Mouse (Mus musculus): ENCODE measurements around the gene 6030468B19Rik. TPM values are rescaled to one million over a fixed set of nuclear protein-coding genes. Genes with fewer than 3 reads are reported as not detected.
"Not testable (repeated sequence)": the region's sequence is repeated elsewhere in the genome, so short reads cannot be mapped to it uniquely, and the experiment has no call there.

Gene 6030468B19Rik
- polyA plus RNA-seq, 1 experiment from 2014 or later = not detected

DNA sequence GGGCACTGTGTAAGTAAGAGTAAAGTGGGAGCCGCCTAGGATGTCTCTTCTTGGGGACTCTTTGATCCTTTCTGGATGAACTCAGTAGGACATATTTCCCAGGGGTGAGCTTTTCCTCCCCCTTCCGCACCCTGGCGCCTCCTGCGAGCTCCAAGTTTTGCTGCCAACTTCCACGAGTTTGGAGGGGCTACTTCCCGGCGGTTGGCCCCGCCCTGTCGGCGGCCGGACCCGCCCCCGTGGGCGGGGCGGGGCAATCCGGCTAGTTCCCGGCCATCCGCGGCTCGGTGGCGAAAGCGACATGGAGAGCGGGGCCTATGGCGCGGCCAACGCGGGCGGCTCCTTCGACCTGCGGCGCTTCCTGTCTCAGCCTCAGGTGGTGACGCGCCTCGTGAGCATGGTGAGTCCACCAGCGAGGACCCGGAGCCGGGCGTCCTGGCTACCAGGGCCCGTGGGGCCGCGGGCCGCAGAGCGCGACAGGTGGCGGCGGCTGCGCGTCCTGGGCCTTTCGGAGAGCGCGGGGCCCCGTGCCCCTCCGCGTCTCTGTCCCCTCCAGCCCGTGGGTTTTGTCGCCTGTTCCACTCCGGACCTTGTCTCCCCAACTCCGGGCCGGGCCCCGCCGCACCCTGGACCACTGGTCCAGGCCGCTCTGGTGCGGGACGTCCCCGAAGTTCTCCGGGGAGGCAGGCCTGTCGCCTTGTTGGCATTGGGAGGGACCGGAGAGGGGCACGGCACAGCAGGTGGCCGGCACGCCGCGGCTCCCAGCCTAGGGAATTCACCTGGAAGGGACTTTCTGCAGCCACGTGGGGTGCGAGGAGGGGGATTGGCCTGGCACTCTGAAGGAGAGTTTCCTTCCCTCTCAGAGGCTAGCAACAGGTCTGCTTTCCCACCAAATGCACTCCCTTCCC lies 12.2 kb downstream of the 6030468B19Rik start, which contains the start of the genes Gm20708 and Syngr2:
Gm20708 (plus strand) TSS at position 262 of the 905 bp plus-strand sequence.
Syngr2 (plus strand) TSS at position 262 of the 905 bp plus-strand sequence.
- Histone ChIP-seq H3K4me3 (ENCODE audit: low read length) (peak within 1 kb of the TSS; percentile 69), H3K4me2 (ENCODE audit: low read length) (peak within 1 kb of the TSS; percentile 99), H3K27ac (ENCODE audit: low read depth, low read length) (peak within 1 kb of the TSS; percentile 29; the same call in 1 of the 2 replicates), H3K27me3 (replicated peaks; ENCODE audit: control insufficient read depth, insufficient read depth, low read length) (peaks cover 16% of the 10 kb centered on the region), H3K4me1 (ENCODE audit: control insufficient read depth, insufficient read depth, low read depth, low read length) (peaks cover 12% of the 10 kb centered on the region), H3K9ac (ENCODE audit: low read depth, low read length) (peak within 1 kb of the TSS; percentile 77), H3K9me3 (ENCODE audit: control insufficient read depth, low read length) (no peaks in the 10 kb centered on the region), H3K36me3 (ENCODE audit: control insufficient read depth, insufficient read depth, low read length) (no peaks in the 10 kb centered on the region)
- under 1% methylated on average over 53 of the region's 75 CpGs for WGBS
- ATAC-seq = peak; percentile 71; the same call in 1 of the 2 replicates

DNA sequence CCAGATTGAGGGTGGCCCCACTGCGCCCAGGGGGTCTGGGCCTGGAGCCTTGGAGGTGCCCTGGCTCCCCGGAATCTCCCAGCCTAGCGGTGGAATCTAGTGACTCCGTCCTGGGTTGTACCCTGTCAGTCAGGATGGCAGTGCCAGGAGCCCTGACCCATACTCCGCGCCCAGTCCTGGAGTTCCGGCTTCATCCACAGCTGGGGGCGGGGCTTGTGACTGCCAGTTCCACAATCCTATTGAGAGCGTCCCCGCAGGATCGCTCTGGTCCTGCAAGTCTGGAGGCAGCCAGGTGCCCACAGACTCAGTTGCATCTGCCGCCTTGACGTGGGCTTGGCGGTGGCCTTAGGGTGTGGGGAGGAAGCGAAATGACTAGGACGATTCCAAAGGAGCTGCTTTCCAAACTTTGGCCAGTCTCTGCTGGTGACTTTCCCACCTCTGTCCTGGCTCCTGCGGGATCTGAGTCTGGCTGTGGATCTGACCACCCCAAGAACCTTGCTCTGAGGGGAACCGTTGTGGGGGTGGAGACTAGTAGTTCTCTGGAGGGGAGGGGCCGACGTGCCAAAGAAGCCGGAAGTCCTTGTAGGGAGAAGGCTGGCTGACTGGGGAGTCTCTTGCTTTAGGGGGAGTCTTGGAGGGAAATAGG lies 13.1 kb downstream of the 6030468B19Rik start:
- Histone ChIP-seq H3K4me3 (ENCODE audit: low read length) (peak overlapping the region; percentile 69), H3K4me2 (ENCODE audit: low read length) (peak overlapping the region; percentile 99), H3K27me3 (replicated peaks; ENCODE audit: control insufficient read depth, insufficient read depth, low read length) (peaks cover 16% of the 10 kb centered on the region), H3K9ac (ENCODE audit: low read depth, low read length) (peak overlapping the region; percentile 77), H3K9me3 (ENCODE audit: control insufficient read depth, low read length) (no peaks in the 10 kb centered on the region), H3K27ac (ENCODE audit: low read depth, low read length) (no peak overlapping the region), H3K4me1 (ENCODE audit: control insufficient read depth, insufficient read depth, low read depth, low read length) (peaks cover 12% of the 10 kb centered on the region), H3K36me3 (ENCODE audit: control insufficient read depth, insufficient read depth, low read length) (no peaks in the 10 kb centered on the region)
- WGBS = under 1% methylated on average over 21 of the region's 21 CpGs
- ATAC-seq = peak; percentile 88

DNA sequence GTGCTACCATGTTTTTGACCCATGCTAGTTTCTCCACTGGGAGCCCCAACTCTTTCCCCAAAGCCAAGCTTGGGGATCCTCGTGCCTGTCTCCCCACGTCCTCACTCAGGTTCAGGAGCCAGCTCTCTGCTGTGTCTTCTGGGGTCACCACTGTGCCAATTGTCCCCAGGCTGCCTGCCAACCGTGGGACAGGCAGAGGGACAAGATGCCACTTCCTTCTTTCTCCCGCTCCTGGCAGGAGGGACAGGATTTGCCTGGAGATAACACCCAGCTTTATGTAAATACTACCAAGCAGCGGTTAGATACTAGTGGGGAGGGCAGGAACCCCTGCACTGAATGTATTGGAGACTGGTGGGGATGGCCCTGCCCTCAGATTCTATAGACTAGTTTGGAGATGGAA lies 16.4 kb downstream of the 6030468B19Rik start:
- WGBS = 73% methylated on average over 5 of the region's 5 CpGs
- peaks cover 13% of the 10 kb centered on the region for H3K27me3 ChIP-seq (replicated peaks; ENCODE audit: control insufficient read depth, insufficient read depth, low read length)
- ATAC-seq = no peak
- peaks cover 12% of the 10 kb centered on the region for H3K4me1 ChIP-seq (ENCODE audit: control insufficient read depth, insufficient read depth, low read depth, low read length)
- H3K9ac ChIP-seq (ENCODE audit: low read depth, low read length) = no peak overlapping the region
- H3K9me3 ChIP-seq (ENCODE audit: control insufficient read depth, low read length) = no peaks in the 10 kb centered on the region
- no peaks in the 10 kb centered on the region for H3K36me3 ChIP-seq (ENCODE audit: control insufficient read depth, insufficient read depth, low read length)
- no peak overlapping the region for H3K27ac ChIP-seq (ENCODE audit: low read depth, low read length)
- no peak overlapping the region for H3K4me3 ChIP-seq (ENCODE audit: low read length)
- no peak overlapping the region for H3K4me2 ChIP-seq (ENCODE audit: low read length)

DNA sequence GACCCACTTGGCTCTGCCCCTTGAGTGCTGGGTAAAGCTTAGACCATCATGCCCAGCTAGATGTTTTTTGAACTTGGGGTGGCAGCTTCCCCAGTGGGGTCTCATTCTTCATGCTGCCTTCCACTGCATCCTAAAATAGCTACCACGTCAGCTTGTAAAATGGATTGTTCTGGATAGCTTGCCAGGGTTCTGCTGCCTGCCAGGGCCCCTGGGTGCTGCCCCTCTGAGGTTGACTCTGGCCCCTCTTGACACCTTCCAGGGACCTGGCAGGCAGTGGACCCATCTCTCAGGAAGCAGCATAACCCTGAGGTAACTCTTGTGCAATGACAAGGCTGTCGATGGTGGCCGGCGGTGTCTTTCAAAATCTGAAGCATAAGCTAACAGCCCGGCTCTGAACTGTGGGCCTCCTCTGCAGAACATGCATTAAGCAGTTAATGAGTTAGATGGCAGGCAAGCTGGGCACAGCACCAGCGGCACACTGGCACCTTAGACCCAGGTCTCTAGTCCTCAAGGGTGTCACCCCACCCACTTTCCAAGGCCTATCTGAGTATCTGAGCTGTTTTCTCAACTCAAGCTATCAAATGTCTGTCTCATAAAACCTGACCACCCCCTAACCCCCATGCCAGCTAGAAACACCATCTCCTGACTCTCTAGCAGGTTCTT lies 17.4 kb downstream of the 6030468B19Rik start:
- WGBS = 98% methylated on average over 6 of the region's 6 CpGs
- H3K27ac ChIP-seq (ENCODE audit: low read depth, low read length) = no peak overlapping the region
- H3K27me3 ChIP-seq (replicated peaks; ENCODE audit: control insufficient read depth, insufficient read depth, low read length) = peaks cover 5% of the 10 kb centered on the region
- H3K4me1 ChIP-seq (ENCODE audit: control insufficient read depth, insufficient read depth, low read depth, low read length) = peaks cover 10% of the 10 kb centered on the region
- H3K4me2 ChIP-seq (ENCODE audit: low read length) = no peak overlapping the region
- H3K9me3 ChIP-seq (ENCODE audit: control insufficient read depth, low read length) = no peaks in the 10 kb centered on the region
- no peak for ATAC-seq
- H3K36me3 ChIP-seq (ENCODE audit: control insufficient read depth, insufficient read depth, low read length) = no peaks in the 10 kb centered on the region
- H3K4me3 ChIP-seq (ENCODE audit: low read length) = no peak overlapping the region
- no peak overlapping the region for H3K9ac ChIP-seq (ENCODE audit: low read depth, low read length)

DNA sequence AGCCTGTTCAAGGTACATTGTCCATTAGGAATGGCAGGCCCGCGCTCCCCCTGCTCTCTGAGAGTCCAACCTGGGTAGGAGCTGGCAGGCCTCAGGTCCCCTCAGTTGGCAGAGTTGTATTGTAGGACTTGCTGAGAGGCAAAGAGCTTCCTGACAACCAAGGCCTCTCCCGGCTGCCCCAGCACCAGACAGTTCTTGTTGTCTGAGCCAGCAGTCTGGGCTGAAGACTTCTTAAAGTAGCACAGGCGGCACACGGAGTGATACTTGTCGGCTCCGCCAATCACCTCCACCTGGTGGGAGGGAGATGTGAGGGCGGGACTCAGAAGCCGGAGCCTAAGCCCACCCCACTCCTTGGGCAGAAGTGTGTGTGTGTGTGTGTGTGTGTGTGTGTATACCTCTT lies 18.4 kb downstream of the 6030468B19Rik start:
- WGBS = 86% methylated on average over 9 of the region's 9 CpGs
- not testable (repeated sequence) for H3K4me1 ChIP-seq (ENCODE audit: control insufficient read depth, insufficient read depth, low read depth, low read length); H3K4me2 ChIP-seq (ENCODE audit: low read length); H3K9ac ChIP-seq (ENCODE audit: low read depth, low read length); H3K9me3 ChIP-seq (ENCODE audit: control insufficient read depth, low read length); ATAC-seq; H3K4me3 ChIP-seq (ENCODE audit: low read length); H3K27ac ChIP-seq (ENCODE audit: low read depth, low read length); H3K27me3 ChIP-seq (replicated peaks; ENCODE audit: control insufficient read depth, insufficient read depth, low read length); H3K36me3 ChIP-seq (ENCODE audit: control insufficient read depth, insufficient read depth, low read length)

DNA sequence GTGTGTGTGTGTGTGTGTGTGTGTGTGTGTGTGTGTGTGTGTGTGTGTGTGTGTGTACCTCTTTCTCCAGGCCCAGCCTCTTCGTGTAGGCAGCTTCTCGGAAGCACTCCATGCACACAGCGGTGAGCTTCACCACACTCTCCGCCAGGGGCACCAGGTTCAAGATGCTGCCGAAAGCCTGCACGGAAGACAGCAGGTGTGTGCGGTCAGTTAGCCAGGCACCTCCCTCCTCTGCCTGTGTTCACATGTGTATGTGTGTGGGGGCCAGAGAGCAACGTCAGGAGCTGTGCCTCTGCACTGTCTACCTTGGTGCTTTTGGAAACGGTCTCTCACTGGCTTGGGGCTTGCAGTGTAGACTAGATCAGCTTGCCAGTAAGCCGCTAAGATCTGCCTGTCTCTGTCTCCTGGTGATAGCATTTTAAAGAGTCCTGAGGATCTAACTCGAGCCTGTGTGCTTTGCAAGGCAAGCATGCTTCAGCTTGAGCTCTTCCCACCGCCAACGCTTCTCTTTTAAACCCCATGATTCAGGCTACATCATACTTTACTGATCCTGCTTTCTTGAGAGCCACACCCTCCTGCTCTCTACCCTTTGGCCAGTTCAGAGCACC lies 19.0 kb downstream of the 6030468B19Rik start:
- ATAC-seq = no peak
- no peak overlapping the region for H3K27ac ChIP-seq (ENCODE audit: low read depth, low read length)
- no peaks in the 10 kb centered on the region for H3K36me3 ChIP-seq (ENCODE audit: control insufficient read depth, insufficient read depth, low read length)
- H3K4me3 ChIP-seq (ENCODE audit: low read length) = no peak overlapping the region
- H3K4me1 ChIP-seq (ENCODE audit: control insufficient read depth, insufficient read depth, low read depth, low read length) = no peaks in the 10 kb centered on the region
- no peak overlapping the region for H3K4me2 ChIP-seq (ENCODE audit: low read length)
- 89% methylated on average over 10 of the region's 13 CpGs for WGBS
- H3K9ac ChIP-seq (ENCODE audit: low read depth, low read length) = no peak overlapping the region
- H3K27me3 ChIP-seq (replicated peaks; ENCODE audit: control insufficient read depth, insufficient read depth, low read length) = no peaks in the 10 kb centered on the region
- H3K9me3 ChIP-seq (ENCODE audit: control insufficient read depth, low read length) = no peaks in the 10 kb centered on the region

DNA sequence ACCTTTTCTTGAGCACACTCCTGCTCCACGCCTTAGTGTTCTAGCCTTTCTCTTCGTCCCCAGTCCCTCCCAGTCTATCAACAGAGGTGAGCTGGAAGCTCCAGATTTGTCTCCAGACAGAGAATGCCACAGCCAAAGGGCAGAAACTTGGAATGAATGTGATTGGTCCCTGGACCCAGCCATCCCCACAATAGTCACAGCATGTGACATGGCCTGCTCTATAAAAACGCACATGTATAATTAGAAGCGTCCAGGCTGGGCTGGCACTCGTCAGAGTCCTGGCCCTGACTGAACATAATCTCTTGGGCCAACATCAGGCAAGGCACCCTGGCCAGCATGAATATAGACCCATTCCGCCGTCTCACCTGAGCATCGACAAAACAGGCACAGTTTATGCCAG lies 21.6 kb downstream of the 6030468B19Rik start:
- Histone ChIP-seq H3K4me1 (ENCODE audit: control insufficient read depth, insufficient read depth, low read depth, low read length) (peaks cover 2% of the 10 kb centered on the region), H3K4me3 (ENCODE audit: low read length) (no peak overlapping the region), H3K4me2 (ENCODE audit: low read length) (no peak overlapping the region), H3K36me3 (ENCODE audit: control insufficient read depth, insufficient read depth, low read length) (no peaks in the 10 kb centered on the region), H3K27ac (ENCODE audit: low read depth, low read length) (no peak overlapping the region), H3K27me3 (replicated peaks; ENCODE audit: control insufficient read depth, insufficient read depth, low read length) (no peaks in the 10 kb centered on the region), H3K9me3 (ENCODE audit: control insufficient read depth, low read length) (no peaks in the 10 kb centered on the region), H3K9ac (ENCODE audit: low read depth, low read length) (no peak overlapping the region)
- ATAC-seq = no peak; the same call in 1 of the 2 replicates
- 48% methylated on average over 8 of the region's 8 CpGs for WGBS

DNA sequence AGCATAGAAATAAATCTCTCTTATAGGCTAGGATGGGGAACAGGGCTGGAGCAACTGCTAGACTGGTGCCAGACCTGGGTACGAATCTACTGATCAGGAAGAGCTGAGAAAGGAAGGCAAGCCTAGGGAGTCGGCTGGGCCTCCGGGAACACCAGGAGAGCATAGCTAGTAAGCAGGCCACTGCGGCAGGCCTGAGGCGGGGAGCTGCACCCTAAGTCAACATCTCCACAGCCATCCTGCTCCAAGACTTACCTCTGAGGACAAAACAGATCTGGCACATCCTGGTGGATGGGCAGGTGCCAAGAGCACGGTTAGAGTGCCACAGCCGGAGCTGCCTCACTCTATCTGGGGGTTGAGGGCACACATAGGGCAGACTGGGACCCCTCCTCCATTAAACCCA lies 22.7 kb downstream of the 6030468B19Rik start:
- Histone ChIP-seq H3K27me3 (replicated peaks; ENCODE audit: control insufficient read depth, insufficient read depth, low read length) (no peaks in the 10 kb centered on the region), H3K9me3 (ENCODE audit: control insufficient read depth, low read length) (no peaks in the 10 kb centered on the region), H3K4me1 (ENCODE audit: control insufficient read depth, insufficient read depth, low read depth, low read length) (peaks cover 11% of the 10 kb centered on the region), H3K4me2 (ENCODE audit: low read length) (no peak overlapping the region), H3K36me3 (ENCODE audit: control insufficient read depth, insufficient read depth, low read length) (no peaks in the 10 kb centered on the region), H3K9ac (ENCODE audit: low read depth, low read length) (no peak overlapping the region), H3K27ac (ENCODE audit: low read depth, low read length) (no peak overlapping the region), H3K4me3 (ENCODE audit: low read length) (no peak overlapping the region)
- WGBS = 91% methylated on average over 7 of the region's 7 CpGs
- ATAC-seq = no peak
